Mouse (Mus musculus): ENCODE measurements around the gene Zbtb20. TPM values are rescaled to one million over a fixed set of nuclear protein-coding genes. Genes with fewer than 3 reads are reported as not detected.

The Zbtb20 gene
- total RNA-seq, 1 experiment from 2014 or later, result 20.8 TPM

GRCm38 (mm10) chr16:43463684-43464475 lies 588.2 kb downstream of the Zbtb20 start:
- no peak for ATAC-seq (replicated peaks; ENCODE audit: low read depth, poor library complexity, severe bottlenecking)

GRCm38 (mm10) chr16:43464476-43465080 lies 588.9 kb downstream of the Zbtb20 start:
- no peak for ATAC-seq (replicated peaks; ENCODE audit: low read depth, poor library complexity, severe bottlenecking)

- ATAC-seq (replicated peaks; ENCODE audit: low read depth, poor library complexity, severe bottlenecking), result no peak
Observed at GRCm38 (mm10) chr16:43465368-43465839, 589.7 kb downstream of the Zbtb20 start.

- ATAC-seq (replicated peaks; ENCODE audit: low read depth, poor library complexity, severe bottlenecking), result no peak
Observed at GRCm38 (mm10) chr16:43465921-43466748, 590.5 kb downstream of the Zbtb20 start.

- no peak for ATAC-seq (replicated peaks; ENCODE audit: low read depth, poor library complexity, severe bottlenecking)
Observed at GRCm38 (mm10) chr16:43466749-43467065, 591.0 kb downstream of the Zbtb20 start.

GRCm38 (mm10) chr16:43471060-43471459 lies 595.4 kb downstream of the Zbtb20 start:
- no peak for ATAC-seq (replicated peaks; ENCODE audit: low read depth, poor library complexity, severe bottlenecking)

- no peak for ATAC-seq (replicated peaks; ENCODE audit: low read depth, poor library complexity, severe bottlenecking)
Observed at GRCm38 (mm10) chr16:43474941-43475728, 599.5 kb downstream of the Zbtb20 start.

GRCm38 (mm10) chr16:43476921-43477320 lies 601.2 kb downstream of the Zbtb20 start:
- no peak for ATAC-seq (replicated peaks; ENCODE audit: low read depth, poor library complexity, severe bottlenecking)

GRCm38 (mm10) chr16:43478352-43478751 lies 602.7 kb downstream of the Zbtb20 start:
- ATAC-seq (replicated peaks; ENCODE audit: low read depth, poor library complexity, severe bottlenecking), result no peak

GRCm38 (mm10) chr16:43480532-43480931 lies 604.9 kb downstream of the Zbtb20 start:
- no peak for ATAC-seq (replicated peaks; ENCODE audit: low read depth, poor library complexity, severe bottlenecking)

GRCm38 (mm10) chr16:43482125-43482524 lies 606.4 kb downstream of the Zbtb20 start:
- ATAC-seq (replicated peaks; ENCODE audit: low read depth, poor library complexity, severe bottlenecking), result no peak

GRCm38 (mm10) chr16:43482738-43483137 lies 607.1 kb downstream of the Zbtb20 start:
- no peak for ATAC-seq (replicated peaks; ENCODE audit: low read depth, poor library complexity, severe bottlenecking)

GRCm38 (mm10) chr16:43484400-43484799 lies 608.7 kb downstream of the Zbtb20 start:
- no peak for ATAC-seq (replicated peaks; ENCODE audit: low read depth, poor library complexity, severe bottlenecking)

- ATAC-seq (replicated peaks; ENCODE audit: low read depth, poor library complexity, severe bottlenecking), result no peak
Observed at GRCm38 (mm10) chr16:43489362-43489761, 613.7 kb downstream of the Zbtb20 start.

- no peak for ATAC-seq (replicated peaks; ENCODE audit: low read depth, poor library complexity, severe bottlenecking)
Observed at GRCm38 (mm10) chr16:43489984-43490383, 614.3 kb downstream of the Zbtb20 start.

- ATAC-seq (replicated peaks; ENCODE audit: low read depth, poor library complexity, severe bottlenecking), result no peak
Observed at GRCm38 (mm10) chr16:43492863-43493262, 617.2 kb downstream of the Zbtb20 start.

- no peak for ATAC-seq (replicated peaks; ENCODE audit: low read depth, poor library complexity, severe bottlenecking)
Observed at GRCm38 (mm10) chr16:43493596-43494385, 618.1 kb downstream of the Zbtb20 start.

GRCm38 (mm10) chr16:43495175-43495818 lies 619.6 kb downstream of the Zbtb20 start:
- ATAC-seq (replicated peaks; ENCODE audit: low read depth, poor library complexity, severe bottlenecking), result no peak

GRCm38 (mm10) chr16:43497093-43497492 lies 621.4 kb downstream of the Zbtb20 start:
- ATAC-seq (replicated peaks; ENCODE audit: low read depth, poor library complexity, severe bottlenecking), result no peak

Data from common myeloid progenitor, adult 5-6 weeks (primary cell).